Mouse (Mus musculus) hindbrain, embryonic 11.5 days (tissue): ENCODE results near the gene Slc26a10. TPM values are rescaled to one million over a fixed set of nuclear protein-coding genes. Genes with fewer than 3 reads are reported as not detected.

Source experiments
- polyA plus RNA-seq: library from polyadenylated mRNA; unstranded; fragments of >200 nt; fragmentation: Nextera tagmentation; extraction: Ambion mirVana; gene quantifications from 2 replicates; pipeline ENCODE4 v1.2.1, GENCODE M21; 2014

The Slc26a10 gene
- polyA plus RNA-seq, 1 experiment from 2014 or later: 0.73 TPM

Other genes starting within 250 kb of the Slc26a10 start
- 38.7 and 40.3 TPM in 2 replicates for gene Ctdsp2, start 201.9 kb downstream of the Slc26a10 start, polyA plus RNA-seq
- 0.29 and 1.7 TPM in 2 replicates for gene Avil, start 179.9 kb downstream of the Slc26a10 start, polyA plus RNA-seq
- 75.6 and 78.7 TPM in 2 replicates for gene Tsfm, start 149.8 kb downstream of the Slc26a10 start, polyA plus RNA-seq
- gene Mettl1, start 139.2 kb downstream of the Slc26a10 start, polyA plus RNA-seq: 32.4 and 36.7 TPM in 2 replicates
- 0.08 and 0.15 TPM in 2 replicates for gene Eef1akmt3, start 139.1 kb downstream of the Slc26a10 start, polyA plus RNA-seq
- gene Cyp27b1, start 132.4 kb downstream of the Slc26a10 start, polyA plus RNA-seq: 0.11 and 0.20 TPM in 2 replicates
- 3.6 and 4.2 TPM in 2 replicates for gene March9, start 120.5 kb downstream of the Slc26a10 start, polyA plus RNA-seq
- 2,639 and 2,665 TPM in 2 replicates for gene Cdk4, start 117.1 kb downstream of the Slc26a10 start, polyA plus RNA-seq
- gene Tspan31, start 110.4 kb downstream of the Slc26a10 start, polyA plus RNA-seq: 111 and 140 TPM in 2 replicates
- 0.68 and 1.2 TPM in 2 replicates for gene Agap2, start 105.4 kb downstream of the Slc26a10 start, polyA plus RNA-seq
- gene Os9, start 59.5 kb downstream of the Slc26a10 start, polyA plus RNA-seq: 40.3 and 46.6 TPM in 2 replicates
- gene B4galnt1, start 15.4 kb downstream of the Slc26a10 start, polyA plus RNA-seq: 10.4 and 12.4 TPM in 2 replicates
- gene Arhgef25, start 9.4 kb upstream of the Slc26a10 start, polyA plus RNA-seq: 30.1 and 32.0 TPM in 2 replicates
- gene Dtx3, start 15.1 kb upstream of the Slc26a10 start, polyA plus RNA-seq: 143 and 158 TPM in 2 replicates
- gene Pip4k2c, start 30.9 kb upstream of the Slc26a10 start, polyA plus RNA-seq: 11.8 and 12.9 TPM in 2 replicates
- 41.4 and 42.2 TPM in 2 replicates for gene Kif5a, start 82.7 kb upstream of the Slc26a10 start, polyA plus RNA-seq
- gene Dctn2, start 85.7 kb upstream of the Slc26a10 start, polyA plus RNA-seq: 210 and 214 TPM in 2 replicates
- 14.2 and 17.5 TPM in 2 replicates for gene Mbd6, start 108.4 kb upstream of the Slc26a10 start, polyA plus RNA-seq
- 173 and 179 TPM in 2 replicates for gene Mars, start 131.1 kb upstream of the Slc26a10 start, polyA plus RNA-seq
- gene Arhgap9, start 141.3 kb upstream of the Slc26a10 start, polyA plus RNA-seq: 1.1 and 2.2 TPM in 2 replicates
- 3.0 and 3.2 TPM in 2 replicates for gene Gli1, start 161.3 kb upstream of the Slc26a10 start, polyA plus RNA-seq
- gene Inhbe, start 173.8 kb upstream of the Slc26a10 start, polyA plus RNA-seq: 0.05 TPM in 1 of 2 replicates, not detected in the other
- gene Inhbc, start 189.8 kb upstream of the Slc26a10 start, polyA plus RNA-seq: not detected in 2 replicates
- gene R3hdm2, start 199.7 kb upstream of the Slc26a10 start, polyA plus RNA-seq: 26.2 and 33.0 TPM in 2 replicates